Mouse (Mus musculus): ENCODE results near the gene Bcan. TPM values are rescaled to one million over a fixed set of nuclear protein-coding genes. Genes with fewer than 3 reads are reported as not detected.

Bcan gene
- polyA plus RNA-seq, 1 experiment = 0.23 TPM

DNA sequence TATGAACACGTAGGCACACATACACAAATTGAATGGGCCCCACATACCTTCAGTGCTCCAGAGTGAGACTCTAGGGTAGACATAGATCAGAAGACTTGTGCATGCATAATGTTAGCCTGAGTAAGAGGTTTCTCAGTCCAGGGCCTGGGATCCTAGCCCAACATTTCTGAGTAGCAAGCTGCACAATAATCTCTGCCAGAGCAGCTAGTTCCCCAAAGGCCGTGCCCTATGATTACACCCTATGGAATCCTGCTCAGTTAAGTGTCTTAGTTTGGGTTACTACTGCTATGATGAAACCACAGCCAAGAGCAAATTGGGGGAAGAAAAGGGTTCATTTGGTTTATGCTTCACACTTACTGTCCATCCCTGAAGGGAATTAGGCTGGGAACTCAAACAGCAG lies 57.6 kb downstream of the Bcan start:
- peaks cover 10% of the 10 kb centered on the region for H3K4me1 ChIP-seq (ENCODE audit: control insufficient read depth, insufficient read depth, low read length)
- H3K27me3 ChIP-seq (ENCODE audit: control insufficient read depth, insufficient read depth, low read length) = no peaks in the 10 kb centered on the region
- H3K36me3 ChIP-seq (ENCODE audit: control insufficient read depth, insufficient read depth, low read length) = no peaks in the 10 kb centered on the region; the same call in none of the 2 replicates

DNA sequence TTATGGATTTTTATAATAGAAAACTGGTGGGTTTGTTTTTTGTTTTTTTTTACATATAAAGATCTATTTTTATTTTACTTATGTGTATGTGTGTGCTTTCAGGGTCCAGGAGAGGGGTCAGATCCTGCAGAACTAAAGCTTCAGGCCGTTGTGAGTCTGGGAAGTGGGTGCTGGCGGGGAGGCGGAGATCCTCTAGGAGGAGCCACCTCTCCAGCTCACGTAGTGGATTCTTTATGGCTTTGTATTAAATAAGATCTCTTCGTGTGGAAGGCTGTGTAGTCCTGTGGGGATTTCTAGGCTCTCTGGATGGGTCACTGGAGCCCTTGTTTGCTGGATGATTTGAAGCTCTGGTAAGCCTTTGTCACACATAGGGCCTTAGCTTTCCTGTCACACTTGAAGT lies 59.4 kb downstream of the Bcan start:
- no peak overlapping the region for H3K27ac ChIP-seq (ENCODE audit: control insufficient read depth, insufficient read depth, low read depth, low read length)
- TF ChIP-seq CTCF (IDR thresholded peaks at IDR 0.05; ENCODE audit: control insufficient read depth, insufficient read depth, insufficient replicate concordance, low read depth, low read length) = no peak
- TF ChIP-seq POLR2A (IDR thresholded peaks at IDR 0.05; ENCODE audit: control insufficient read depth, low read depth, low read length) = no peak
- H3K4me3 ChIP-seq (ENCODE audit: control insufficient read depth, low read depth, low read length) = no peak overlapping the region
- no peaks in the 10 kb centered on the region for H3K4me1 ChIP-seq (ENCODE audit: control insufficient read depth, insufficient read depth, low read length)
- H3K27me3 ChIP-seq (ENCODE audit: control insufficient read depth, insufficient read depth, low read length) = no peaks in the 10 kb centered on the region
- peaks cover 1% of the 10 kb centered on the region for H3K36me3 ChIP-seq (ENCODE audit: control insufficient read depth, insufficient read depth, low read length)

More for the DNA sequence above, 57.6 kb downstream of the Bcan start:
- no peak overlapping the region for H3K27ac ChIP-seq (ENCODE audit: control insufficient read depth, insufficient read depth, low read depth, low read length)
- TF ChIP-seq POLR2A (IDR thresholded peaks at IDR 0.05; ENCODE audit: control insufficient read depth, low read depth, low read length) (no peak), CTCF (IDR thresholded peaks at IDR 0.05; ENCODE audit: control insufficient read depth, insufficient read depth, insufficient replicate concordance, low read depth, low read length) (no peak)
- H3K4me3 ChIP-seq (ENCODE audit: control insufficient read depth, low read depth, low read length) = no peak overlapping the region

Other genes with a start within 250 kb of the Bcan start
- 0.64 and 0.94 TPM in 2 replicates for gene Ntrk1, start 205.1 kb downstream of the Bcan start, polyA plus RNA-seq (2012; rRNA removed)
- gene Insrr, start 203.3 kb downstream of the Bcan start, polyA plus RNA-seq (2012; rRNA removed) = 0.06 and 0.17 TPM in 2 replicates
- gene Pear1, start 175.9 kb downstream of the Bcan start, polyA plus RNA-seq (2012; rRNA removed) = 4.1 and 4.3 TPM in 2 replicates
- gene Sh2d2a, start 153.5 kb downstream of the Bcan start, polyA plus RNA-seq (2012; rRNA removed) = 0.04 and 0.10 TPM in 2 replicates
- 16.2 and 17.5 TPM in 2 replicates for gene Prcc, start 114.6 kb downstream of the Bcan start, polyA plus RNA-seq (2012; rRNA removed)
- 167 and 171 TPM in 2 replicates for gene Hdgf, start 93.9 kb downstream of the Bcan start, polyA plus RNA-seq (2012; rRNA removed)
- gene Mrpl24, start 80.7 kb downstream of the Bcan start, polyA plus RNA-seq (2012; rRNA removed) = 79.1 and 96.3 TPM in 2 replicates
- gene Isg20l2, start 69.9 kb downstream of the Bcan start, polyA plus RNA-seq (2012; rRNA removed) = 59.9 and 60.6 TPM in 2 replicates
- 22.2 and 24.4 TPM in 2 replicates for gene Rrnad1, start 69.5 kb downstream of the Bcan start, polyA plus RNA-seq (2012; rRNA removed)
- 0.26 and 2.0 TPM in 2 replicates for gene Crabp2, start 51.6 kb downstream of the Bcan start, polyA plus RNA-seq (2012; rRNA removed)
- gene Nes, start 29.2 kb downstream of the Bcan start, polyA plus RNA-seq (2012; rRNA removed) = 0.26 and 0.51 TPM in 2 replicates
- 14.0 and 15.7 TPM in 2 replicates for gene Hapln2, start 27.4 kb upstream of the Bcan start, polyA plus RNA-seq (2012; rRNA removed)
- gene Gpatch4, start 42.9 kb upstream of the Bcan start, polyA plus RNA-seq (2012; rRNA removed) = 6.7 and 6.9 TPM in 2 replicates
- gene Naxe, start 58.3 kb upstream of the Bcan start, polyA plus RNA-seq (2012; rRNA removed) = 61.7 and 61.8 TPM in 2 replicates
- gene Ttc24, start 78.1 kb upstream of the Bcan start, polyA plus RNA-seq (2012; rRNA removed) = 176 and 193 TPM in 2 replicates
- 3.8 and 4.9 TPM in 2 replicates for gene Iqgap3, start 81.7 kb upstream of the Bcan start, polyA plus RNA-seq (2012; rRNA removed)
- gene Mef2d, start 142.1 kb upstream of the Bcan start, polyA plus RNA-seq (2012; rRNA removed) = 16.0 and 17.6 TPM in 2 replicates